Mouse (Mus musculus) ES-E14 (cell line): ENCODE results near the gene Idh3b.

Source experiments
- CHD2 ChIP-seq: IDR thresholded peaks from 2 replicates; pipeline ENCODE4 v1.6.1; 2014; ENCODE audit warnings: mild to moderate bottlenecking, low read depth, low read length, inconsistent platforms
- MAFK ChIP-seq: IDR thresholded peaks from 2 replicates; pipeline ENCODE4 v1.6.1; 2014; ENCODE audit warnings: mild to moderate bottlenecking, low read depth, low read length, inconsistent platforms; ENCODE audit not compliant: insufficient read depth
- ZC3H11A ChIP-seq: IDR thresholded peaks from 2 replicates; pipeline ENCODE4 v1.6.1; 2012; ENCODE audit warnings: low read depth, mild to moderate bottlenecking, inconsistent platforms, low read length, borderline replicate concordance

GRCm38 (mm10) chr2:130289086-130289485, 4.7 kb upstream of the Idh3b start:
- TF ChIP-seq MAFK: no peak
- no peak for TF ChIP-seq CHD2
- TF ChIP-seq ZC3H11A: no peak
